Mouse (Mus musculus) brain, embryonic 14.5 days (tissue): ENCODE results near the gene Krr1.

ENCODE experiments used
- CTCF ChIP-seq: fragments of 200-500 bp; IDR thresholded peaks from 2 replicates; pipeline ENCODE4 v1.5.1; 2012; ENCODE audit warnings: inconsistent platforms, mild to moderate bottlenecking, moderate library complexity, borderline replicate concordance; ENCODE audit not compliant: insufficient read depth, insufficient read length; ENCODE audit errors: extremely low read depth
- POLR2A ChIP-seq: fragments of 200-500 bp; IDR thresholded peaks from 2 replicates; pipeline ENCODE4 v1.6.1; 2012; ENCODE audit warnings: mild to moderate bottlenecking, inconsistent platforms, borderline replicate concordance; ENCODE audit not compliant: poor library complexity, insufficient read depth, insufficient read length, severe bottlenecking; ENCODE audit errors: extremely low read depth

DNA sequence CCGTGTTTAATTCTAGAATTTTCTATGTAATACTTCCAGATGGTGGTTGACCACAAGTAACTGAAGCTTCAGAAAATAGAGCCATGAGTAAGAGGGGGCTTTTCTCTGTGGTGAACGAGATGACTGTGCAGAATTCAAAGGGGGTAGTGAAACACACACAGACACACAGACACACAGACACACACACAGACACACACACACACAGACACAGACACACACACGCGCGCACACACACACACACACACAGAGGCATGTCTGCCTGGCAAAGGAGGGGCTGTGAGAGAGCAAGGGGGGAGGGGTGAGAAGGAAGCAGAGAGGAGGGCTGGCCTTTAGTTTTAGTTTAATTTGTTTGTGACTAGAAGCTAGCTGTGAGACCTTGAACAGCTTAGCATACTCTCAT lies 28.1 kb downstream of the Krr1 start:
- TF ChIP-seq POLR2A = no peak
- no peak for TF ChIP-seq CTCF
